Mouse (Mus musculus) spleen, adult 2 months (tissue): ENCODE results near the gene C1qtnf3.

Experiments used
- CTCF ChIP-seq: fragments of 200-500 bp; IDR thresholded peaks from 2 replicates; pipeline ENCODE4 v1.5.1; 2011; ENCODE audit warnings: mild to moderate bottlenecking, inconsistent platforms; ENCODE audit not compliant: insufficient read depth, insufficient read length, insufficient replicate concordance; ENCODE audit errors: extremely low read depth
- POLR2A ChIP-seq: fragments of 200-500 bp; IDR thresholded peaks from 2 replicates; pipeline ENCODE4 v1.6.1; 2011; ENCODE audit warnings: low read depth, low read length, inconsistent platforms

GRCm38 (mm10) chr15:11003791-11004190 is 51.7 kb downstream of the C1qtnf3 start:
- no peak for TF ChIP-seq POLR2A
- TF ChIP-seq CTCF, result no peak
